Mouse (Mus musculus) liver, adult 2 months (tissue): ENCODE results near the gene Mtmr10. TPM values are rescaled to one million over a fixed set of nuclear protein-coding genes. Genes with fewer than 3 reads are reported as not detected.

Experiments used
- DNase-seq: peaks from one replicate; pipeline ENCODE4 v3.0.0-alpha.2; 2011; ENCODE audit warnings: low read depth, low spot score; ENCODE audit errors: extremely low read depth
- H3K27ac ChIP-seq: fragments of 200-500 bp; replicated peaks from 2 replicates; pipeline ENCODE4 v1.5.1; 2012; ENCODE audit warnings: low read depth, mild to moderate bottlenecking, control low read depth, inconsistent platforms, low read length; ENCODE audit not compliant: insufficient read depth
- H3K27me3 ChIP-seq: fragments of 200-500 bp; 2 replicates; pipeline ENCODE4 v1.6.1; 2012; ENCODE audit warnings: mild to moderate bottlenecking, moderate library complexity, low read length, inconsistent platforms; ENCODE audit not compliant: control insufficient read depth, insufficient read depth
- H3K36me3 ChIP-seq: fragments of 200-500 bp; 2 replicates; pipeline ENCODE4 v1.6.1; 2012; ENCODE audit warnings: low read length, inconsistent platforms; ENCODE audit not compliant: control insufficient read depth, insufficient read depth
- H3K4me1 ChIP-seq: fragments of 200-500 bp; 2 replicates; pipeline ENCODE4 v1.6.1; 2011; ENCODE audit warnings: low read length; ENCODE audit not compliant: control insufficient read depth, insufficient read depth
- H3K4me3 ChIP-seq: fragments of 200-500 bp; 2 replicates; pipeline ENCODE4 v1.5.1; 2011; ENCODE audit warnings: low read depth, mild to moderate bottlenecking, control low read depth, low read length, moderate library complexity; ENCODE audit not compliant: insufficient read depth
- H3K79me2 ChIP-seq: fragments of 200-500 bp; 2 replicates; pipeline ENCODE4 v1.6.1; 2012; ENCODE audit warnings: inconsistent platforms, mild to moderate bottlenecking, low read length, moderate library complexity; ENCODE audit not compliant: control insufficient read depth, insufficient read depth
- H3K9ac ChIP-seq: fragments of 200-500 bp; 2 replicates; pipeline ENCODE4 v1.6.1; 2012; ENCODE audit warnings: low read depth, mild to moderate bottlenecking, control low read depth, inconsistent platforms, low read length
- CTCF ChIP-seq: fragments of 200-500 bp; IDR thresholded peaks from 2 replicates; pipeline ENCODE4 v1.5.1; 2011; ENCODE audit warnings: low read depth, low read length, control low read depth
- POLR2A ChIP-seq: fragments of 200-500 bp; IDR thresholded peaks from 2 replicates; pipeline ENCODE4 v1.6.1; 2011; ENCODE audit warnings: low read length, control low read depth; ENCODE audit not compliant: insufficient read depth; ENCODE audit errors: extremely low read depth
- WGBS: fragments of 180-500 bp; shearing (Covaris S2); methylation state at CpG from one replicate; pipeline ENCODE4 v1.1.7; 2018; 5-methylcytosine and 5-hydroxymethylcytosine counted together
- polyA plus RNA-seq: library from polyadenylated mRNA; depleted of rRNA; stranded (reverse); fragments of >200 nt; gene quantifications from 2 replicates; pipeline ENCODE4 v1.2.3, GENCODE M21; 2012
- total RNA-seq: library from RNA; depleted of rRNA; stranded (reverse); fragments of >200 nt; gene quantifications from 2 replicates; pipeline ENCODE4 v1.2.3, GENCODE M21; 2014

Gene Mtmr10
- total and polyA plus RNA-seq, 2 experiments: 7.0 to 23.1 TPM

DNA sequence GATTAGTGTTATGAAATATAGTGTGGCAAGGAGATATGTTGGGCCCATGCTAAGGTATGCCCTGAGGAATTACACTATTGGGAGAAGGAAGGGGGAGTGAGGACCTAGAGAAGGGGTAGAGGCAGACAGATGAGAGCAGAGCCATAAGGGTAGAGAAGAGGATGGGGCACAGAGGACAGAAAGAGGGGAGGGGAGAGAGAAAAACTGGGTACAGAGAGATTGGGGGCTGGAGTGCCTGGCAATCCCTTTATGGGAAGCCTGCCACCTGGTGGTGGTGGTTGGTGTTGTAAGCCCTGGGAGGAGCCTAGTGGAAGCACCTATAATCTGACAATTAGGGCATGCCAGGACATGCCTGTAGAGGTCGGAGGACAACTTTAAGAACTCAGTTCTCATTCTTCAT, 39.4 kb downstream of the Mtmr10 start:
- no peak for TF ChIP-seq POLR2A
- peak; percentile 87 for TF ChIP-seq CTCF
- DNase-seq: peak; percentile 49
- whole genome bisulfite sequencing: 4% methylated on average over 1 of the region's 1 CpGs

GRCm38 (mm10) chr7:64327486-64327885, 40.0 kb downstream of the Mtmr10 start:
- H3K4me3 ChIP-seq: no peak overlapping the region
- no peaks in the 10 kb centered on the region for H3K4me1 ChIP-seq
- no peak for TF ChIP-seq CTCF
- TF ChIP-seq POLR2A: no peak
- no peak overlapping the region for H3K27ac ChIP-seq
- H3K36me3 ChIP-seq: peaks cover 48% of the 10 kb centered on the region
- no peak overlapping the region for H3K9ac ChIP-seq
- DNase-seq: no peak
- H3K79me2 ChIP-seq: no peaks in the 10 kb centered on the region
- H3K27me3 ChIP-seq: no peaks in the 10 kb centered on the region
- WGBS: 93% methylated on average over 4 of the region's 4 CpGs

More for the DNA sequence above, 39.4 kb downstream of the Mtmr10 start:
- Histone ChIP-seq H3K4me3 (no peak overlapping the region), H3K79me2 (no peaks in the 10 kb centered on the region), H3K27me3 (no peaks in the 10 kb centered on the region), H3K9ac (no peak overlapping the region), H3K27ac (no peak overlapping the region), H3K4me1 (no peaks in the 10 kb centered on the region), H3K36me3 (peaks cover 46% of the 10 kb centered on the region)

DNA sequence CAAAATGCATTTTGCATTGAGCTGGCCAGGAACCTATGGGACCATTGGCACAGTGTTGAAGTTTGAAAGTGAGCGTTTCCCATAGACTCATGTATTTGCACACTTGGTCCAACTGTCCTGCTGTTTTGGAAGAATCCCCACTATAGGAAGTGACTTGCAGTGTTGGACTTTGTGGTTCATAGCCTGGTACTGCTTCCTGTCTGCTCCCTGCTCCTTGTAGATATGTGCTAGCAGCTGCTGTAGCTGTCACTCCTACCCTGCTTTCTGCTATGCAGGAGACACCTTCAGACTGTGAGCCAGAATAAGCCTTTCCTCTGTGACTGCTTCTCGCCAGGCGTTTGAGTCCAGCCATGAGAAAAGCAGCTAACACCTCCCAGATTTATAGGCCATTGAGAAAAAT, 43.9 kb downstream of the Mtmr10 start:
- 91% methylated on average over 3 of the region's 3 CpGs for WGBS
- no peak overlapping the region for H3K4me3 ChIP-seq
- no peaks in the 10 kb centered on the region for H3K27me3 ChIP-seq
- H3K9ac ChIP-seq: no peak overlapping the region
- peaks cover 51% of the 10 kb centered on the region for H3K36me3 ChIP-seq
- no peaks in the 10 kb centered on the region for H3K4me1 ChIP-seq
- H3K27ac ChIP-seq: no peak overlapping the region
- no peak for DNase-seq
- TF ChIP-seq CTCF: no peak
- no peak for TF ChIP-seq POLR2A
- H3K79me2 ChIP-seq: no peaks in the 10 kb centered on the region

- Histone ChIP-seq H3K27ac (no peak overlapping the region), H3K4me1 (no peaks in the 10 kb centered on the region), H3K36me3 (peaks cover 55% of the 10 kb centered on the region), H3K79me2 (no peaks in the 10 kb centered on the region), H3K4me3 (no peak overlapping the region), H3K27me3 (no peaks in the 10 kb centered on the region), H3K9ac (no peak overlapping the region)
- WGBS: 95% methylated on average over 1 of the region's 1 CpGs
- TF ChIP-seq CTCF: no peak
- no peak for TF ChIP-seq POLR2A
- DNase-seq: no peak
These were observed 45.2 kb downstream of the Mtmr10 start for GRCm38 (mm10) chr7:64332686-64333085.

DNA sequence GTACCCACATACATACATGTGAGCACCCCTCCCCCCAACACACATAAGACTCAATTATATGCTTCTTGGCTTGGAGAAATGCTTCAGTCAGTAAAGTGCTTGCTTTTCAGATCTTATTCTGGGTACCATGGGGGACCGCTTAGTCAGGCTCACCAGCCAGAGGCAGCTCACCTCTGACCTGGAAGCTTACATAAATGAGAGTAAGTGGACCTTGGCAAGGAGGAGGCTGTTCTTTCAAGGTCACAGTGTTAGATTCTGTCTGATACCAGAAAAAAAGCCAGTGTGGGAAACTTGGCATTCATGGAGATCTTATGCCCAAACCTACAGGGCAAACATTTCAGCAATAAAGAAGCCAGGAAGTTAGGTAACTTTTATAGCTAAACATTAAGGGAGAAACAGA, 60.4 kb downstream of the Mtmr10 start:
- Histone ChIP-seq H3K27ac (no peak overlapping the region), H3K79me2 (no peaks in the 10 kb centered on the region), H3K4me1 (0 out of 2 replicates have a peak, but pooled peaks cover 3% of the 10 kb centered on the region), H3K4me3 (no peak overlapping the region), H3K36me3 (peaks cover 15% of the 10 kb centered on the region; the same call in 1 of the 2 replicates), H3K27me3 (no peaks in the 10 kb centered on the region), H3K9ac (no peak overlapping the region)
- peak; percentile 55 for DNase-seq
- TF ChIP-seq POLR2A: no peak
- TF ChIP-seq CTCF: no peak
- WGBS: 38% methylated on average over 1 of the region's 1 CpGs

GRCm38 (mm10) chr7:64349147-64349861, 61.9 kb downstream of the Mtmr10 start:
- Histone ChIP-seq H3K27me3 (no peaks in the 10 kb centered on the region), H3K9ac (no peak overlapping the region), H3K4me1 (0 out of 2 replicates have a peak, but pooled peaks cover 3% of the 10 kb centered on the region), H3K79me2 (no peaks in the 10 kb centered on the region), H3K36me3 (peaks cover 23% of the 10 kb centered on the region; the same call in 1 of the 2 replicates), H3K4me3 (no peak overlapping the region), H3K27ac (no peak overlapping the region)
- 87% methylated on average over 15 of the region's 15 CpGs for WGBS
- no peak for DNase-seq
- no peak for TF ChIP-seq CTCF
- no peak for TF ChIP-seq POLR2A
